Mouse (Mus musculus): Measurements from ENCODE around the gene Pde1a.
"Not testable (repeated sequence)": the region's sequence is repeated elsewhere in the genome, so short reads cannot be mapped to it uniquely, and the experiment has no call there.

Gene Pde1a

DNA sequence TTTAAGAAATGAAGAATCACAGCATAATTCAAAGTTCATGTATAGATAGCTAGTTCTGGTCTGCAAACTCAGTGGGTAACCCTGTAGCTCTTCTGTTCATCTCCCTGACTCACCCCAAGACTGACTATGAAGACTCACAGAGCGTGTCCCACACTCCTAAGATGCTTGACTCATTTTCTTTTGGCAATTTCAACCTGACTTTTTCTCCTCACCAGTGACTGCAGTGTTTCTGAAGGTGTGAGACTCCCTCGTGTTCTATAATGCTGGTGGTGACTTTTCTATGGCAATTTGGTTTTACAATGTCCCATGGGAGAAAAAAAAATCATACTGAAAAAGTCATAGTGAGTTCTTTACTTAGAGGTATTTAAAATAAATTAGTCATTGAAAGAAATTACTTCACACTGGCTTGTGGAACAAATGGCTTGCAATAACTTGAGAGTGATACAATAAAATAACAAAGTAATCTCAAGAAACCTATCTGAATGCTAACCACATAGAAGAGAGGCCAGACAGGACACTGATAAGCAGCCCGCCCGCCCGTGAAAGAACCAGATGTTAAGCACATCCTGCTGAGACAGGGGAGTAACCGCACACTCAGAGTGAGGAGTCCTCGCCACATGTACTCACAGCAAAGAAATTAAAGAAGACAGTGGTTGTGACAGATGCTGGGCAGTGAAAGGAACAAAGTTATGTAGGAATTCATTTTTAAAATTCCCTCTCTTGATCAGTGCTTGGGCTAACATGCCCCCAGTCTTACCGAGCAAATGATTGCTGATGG lies 183.2 kb downstream of the Pde1a start:
- no peak for DNase-seq

DNA sequence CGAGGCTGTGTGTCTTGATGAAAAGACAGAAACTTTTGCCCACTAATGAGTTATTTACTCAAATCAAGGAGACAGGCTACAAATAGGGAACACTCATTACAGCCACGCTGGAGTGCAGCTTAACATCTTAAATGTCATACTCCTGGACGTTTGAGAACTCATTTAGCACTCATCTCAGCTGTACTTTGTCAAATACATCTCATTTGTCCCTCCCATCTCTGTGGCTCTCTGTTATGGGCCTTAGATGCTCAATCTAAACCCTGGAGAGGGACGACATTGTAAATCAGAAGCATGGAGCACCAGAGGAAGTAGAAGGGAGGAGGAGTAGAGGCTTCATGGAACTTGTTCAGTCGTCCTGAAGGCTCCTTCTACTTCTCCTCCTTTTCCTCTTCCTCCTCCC lies 194.6 kb downstream of the Pde1a start:
- no peak for DNase-seq

DNA sequence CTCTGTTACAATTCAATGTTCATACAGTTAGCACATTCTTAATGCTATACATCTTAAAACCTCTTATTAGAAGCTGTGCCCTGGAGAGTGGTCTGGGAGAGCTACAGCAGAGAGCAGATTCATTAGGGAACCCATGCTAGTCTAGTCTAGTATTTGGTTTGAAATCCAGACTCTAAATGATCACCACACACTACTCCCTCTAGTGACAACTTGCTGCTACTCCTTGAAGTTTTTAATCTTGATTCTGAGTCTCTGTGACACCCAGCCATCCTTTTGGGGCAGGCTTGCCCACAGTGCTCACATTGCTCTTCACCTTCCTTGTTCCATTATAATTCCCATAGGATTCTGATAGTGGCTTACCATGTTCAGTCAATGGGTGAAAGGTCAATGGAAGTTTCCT lies 206.9 kb downstream of the Pde1a start:
- no peak for DNase-seq

DNA sequence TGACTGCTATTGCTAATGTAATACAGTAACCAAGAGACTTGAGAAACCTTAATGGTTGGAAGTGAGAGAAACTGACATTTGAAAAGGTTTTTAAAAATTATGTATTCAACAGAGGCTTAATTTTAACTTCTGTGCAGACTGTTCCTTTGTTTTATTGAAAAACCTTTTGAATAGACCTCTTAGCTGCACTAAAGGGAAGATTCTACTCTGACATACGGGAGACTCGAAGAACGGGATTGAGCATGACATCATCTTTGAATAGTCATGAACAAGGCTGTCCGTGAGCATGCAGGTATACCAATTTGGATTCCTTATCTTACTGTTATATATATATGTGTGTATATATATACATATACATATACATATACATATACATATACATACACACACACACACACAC lies 207.9 kb downstream of the Pde1a start:
- DNase-seq, result no peak

DNA sequence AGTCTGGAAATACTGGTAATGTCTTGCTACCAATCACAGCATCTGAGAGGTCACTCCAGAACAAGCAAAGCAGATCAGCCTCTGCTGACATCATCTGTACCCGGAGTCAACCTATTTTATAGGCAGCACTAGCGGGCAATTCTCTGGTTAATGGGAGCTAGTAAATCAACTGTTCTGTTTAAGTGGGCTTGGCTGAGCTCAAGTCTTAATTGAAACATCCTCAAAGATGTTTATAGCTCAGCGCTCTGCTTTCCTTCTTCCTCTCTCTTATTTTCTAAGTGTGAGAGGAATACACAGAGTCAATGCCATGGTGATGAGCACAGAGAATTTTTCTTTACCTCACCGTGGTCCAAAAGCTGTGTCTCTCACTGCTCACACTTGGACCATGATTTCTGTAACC lies 208.8 kb downstream of the Pde1a start:
- no peak for DNase-seq

DNA sequence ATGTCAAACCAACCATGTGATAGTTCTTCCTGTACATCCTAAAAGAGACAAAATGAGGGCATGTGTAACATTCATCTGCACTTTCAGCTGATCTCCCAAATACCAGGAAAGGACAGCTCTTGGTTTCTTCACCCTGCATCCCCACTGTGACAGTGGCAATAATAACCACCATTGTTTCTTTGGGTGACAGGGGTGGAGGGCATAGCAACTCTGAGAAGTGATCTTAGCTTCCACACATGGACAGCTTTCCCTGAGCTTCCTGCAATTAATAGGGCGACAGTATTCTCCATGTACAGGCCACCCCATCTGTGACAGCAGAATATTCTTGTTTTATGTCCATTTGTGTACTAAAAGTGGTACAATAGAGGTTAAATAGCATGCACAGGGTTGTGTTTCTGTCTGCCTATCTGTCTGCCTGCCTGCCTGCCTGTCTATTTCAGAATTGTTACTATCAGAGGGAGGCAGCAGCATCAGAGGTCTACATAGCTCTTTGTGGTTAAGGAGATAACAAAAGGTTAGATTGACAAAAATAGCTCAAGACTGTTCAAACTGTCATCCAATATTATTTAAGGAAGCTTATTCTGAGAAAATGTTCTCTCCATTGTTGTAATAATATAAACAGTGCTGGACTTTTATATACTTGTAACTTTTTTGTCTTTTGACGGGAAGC lies 227.3 kb downstream of the Pde1a start:
- no peak for DNase-seq

DNA sequence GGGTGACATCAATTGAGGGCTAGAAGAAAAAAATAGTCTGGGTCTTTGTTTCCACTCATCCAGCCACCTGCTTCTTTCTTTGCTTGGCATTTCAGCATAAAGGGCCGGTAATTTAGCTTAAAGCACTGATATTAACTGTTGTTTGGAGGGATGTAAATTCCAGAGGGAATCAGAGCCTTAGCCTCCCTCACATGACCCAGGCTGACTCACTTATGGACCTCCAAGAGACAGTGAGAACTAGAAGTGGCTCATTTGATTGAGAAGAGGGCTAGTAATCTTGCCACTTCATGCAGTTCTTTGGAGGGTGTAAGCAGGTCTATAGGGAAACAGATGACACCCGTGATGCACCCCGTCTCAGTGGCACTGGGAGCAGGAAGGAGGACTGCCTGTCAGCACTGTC lies 230.7 kb downstream of the Pde1a start:
- no peak for DNase-seq

DNA sequence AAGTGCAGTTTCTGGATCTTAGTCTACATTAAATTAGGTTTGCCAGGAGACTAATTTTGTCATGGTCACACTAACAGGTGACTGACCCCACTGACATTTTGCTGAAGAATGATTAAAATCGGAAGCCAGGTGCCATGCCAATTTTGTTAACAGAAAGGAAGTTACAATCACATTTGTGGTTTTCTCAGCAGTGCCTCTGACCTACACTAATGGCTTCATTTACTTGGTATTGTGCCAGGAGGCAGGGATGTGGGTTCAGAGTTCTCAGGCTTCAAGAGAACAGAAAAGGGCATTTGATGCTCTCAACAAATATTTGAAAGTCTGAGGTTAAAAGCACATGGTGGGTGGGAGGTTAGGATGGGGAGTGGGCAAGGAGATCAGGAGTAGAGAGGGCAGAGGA lies 236.4 kb downstream of the Pde1a start:
- no peak for DNase-seq

DNA sequence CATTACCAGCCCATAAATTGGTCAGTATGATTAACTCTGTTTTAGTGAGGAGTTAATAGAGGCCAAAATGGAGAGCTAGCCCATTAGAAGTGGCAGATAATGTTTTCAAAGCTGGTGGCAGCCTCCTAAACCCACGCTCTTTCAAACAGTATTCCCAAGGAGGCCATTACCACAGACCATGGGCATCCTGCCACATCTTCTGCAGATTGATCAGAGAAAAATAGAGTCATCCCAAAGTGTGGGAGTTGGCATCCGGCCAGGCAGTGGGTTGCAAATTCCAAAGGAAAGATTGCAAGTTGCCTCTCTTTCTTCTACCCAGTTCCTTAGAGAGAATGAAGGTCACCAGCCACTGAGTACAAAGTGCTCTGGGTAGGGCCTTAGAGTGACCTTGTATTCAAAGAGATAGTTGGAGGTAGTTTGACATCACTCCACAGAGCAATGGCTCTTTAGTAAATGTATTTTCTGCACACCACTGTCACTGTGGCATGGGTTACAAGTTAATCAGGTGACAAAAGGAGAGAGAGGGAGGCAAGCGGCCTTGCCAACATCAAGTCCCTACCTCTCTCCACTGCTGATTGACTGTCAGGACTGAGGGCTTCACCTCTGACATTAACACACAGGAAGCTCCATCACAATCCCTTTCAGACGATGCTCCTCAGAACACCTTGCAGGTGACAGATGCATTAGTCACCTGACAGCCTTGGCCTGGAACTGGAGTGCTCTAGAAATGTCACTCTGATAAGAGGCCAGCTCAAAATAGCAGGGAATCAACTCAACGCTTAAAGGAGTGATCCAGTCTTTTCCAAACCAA lies 237.3 kb downstream of the Pde1a start:
- DNase-seq, result no peak

DNA sequence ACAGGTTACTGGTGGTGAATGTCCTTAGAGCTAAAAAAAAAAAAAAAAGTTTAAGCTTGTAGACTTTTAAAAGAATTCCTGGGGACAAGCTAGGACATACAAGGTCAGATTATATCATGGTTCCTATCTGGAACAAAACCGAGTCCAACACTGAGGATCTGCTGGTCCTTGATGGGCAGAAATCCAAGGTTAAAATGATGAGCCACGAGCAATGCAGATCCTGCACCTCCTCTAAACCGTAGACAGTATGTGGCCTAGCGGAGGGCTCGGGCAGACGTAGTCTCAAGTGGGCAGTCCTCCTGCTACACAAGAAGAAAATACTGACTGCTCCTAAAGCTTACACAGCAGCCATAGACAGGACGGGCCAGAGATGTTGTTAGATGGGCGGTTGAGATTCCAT lies 238.5 kb downstream of the Pde1a start:
- DNase-seq, result no peak

DNA sequence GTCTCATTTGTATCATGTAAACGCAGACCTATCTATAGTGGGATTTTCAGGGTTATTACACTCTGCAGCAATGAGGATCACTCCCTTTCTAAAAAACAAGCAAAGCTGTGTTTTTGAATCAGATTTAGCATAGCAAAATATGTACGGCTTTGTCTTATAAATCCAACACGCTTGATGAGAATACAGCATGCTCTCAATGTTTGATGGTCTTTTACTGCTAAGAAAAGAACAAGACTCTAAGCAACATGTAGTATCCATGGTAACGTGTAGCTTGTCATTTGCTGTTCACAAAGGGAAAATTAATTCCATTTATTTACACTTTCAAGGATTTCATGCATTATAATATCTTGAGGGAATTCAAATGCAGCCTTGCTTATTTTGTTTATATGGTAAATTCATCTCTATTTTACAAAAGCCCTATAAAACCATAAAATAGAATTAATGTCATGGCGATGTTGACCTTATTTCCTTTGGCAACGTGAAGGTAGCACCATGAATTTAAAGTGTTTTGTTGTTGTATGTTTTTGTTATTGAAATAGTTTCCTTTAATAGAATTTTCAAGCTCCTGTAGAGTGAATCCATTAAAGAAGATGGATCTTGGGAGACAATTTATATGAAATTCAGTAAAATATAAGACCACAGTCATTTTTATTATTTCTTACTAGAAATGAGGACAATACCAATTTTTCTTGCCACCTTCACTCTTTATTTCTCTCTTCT lies 245.5 kb downstream of the Pde1a start:
- DNase-seq, result no peak

DNA sequence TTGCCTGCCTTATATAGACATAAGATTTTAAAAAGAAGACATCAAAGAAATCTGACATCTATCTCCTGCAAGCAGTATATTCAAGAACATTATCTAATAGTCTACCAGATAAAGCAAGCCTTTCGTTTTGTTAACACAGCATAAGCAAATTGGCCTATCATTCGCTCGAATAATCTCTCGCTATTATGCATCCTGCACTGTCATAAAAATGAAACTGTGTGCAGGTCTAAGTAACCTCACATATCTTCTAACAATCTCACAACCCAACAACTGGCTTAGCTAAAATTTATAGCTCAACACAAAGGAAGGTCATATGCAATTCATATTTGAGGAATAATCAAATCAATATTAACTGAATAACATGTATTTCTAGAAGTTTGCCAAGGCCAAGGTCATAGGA lies 246.0 kb downstream of the Pde1a start:
- DNase-seq, result no peak

DNA sequence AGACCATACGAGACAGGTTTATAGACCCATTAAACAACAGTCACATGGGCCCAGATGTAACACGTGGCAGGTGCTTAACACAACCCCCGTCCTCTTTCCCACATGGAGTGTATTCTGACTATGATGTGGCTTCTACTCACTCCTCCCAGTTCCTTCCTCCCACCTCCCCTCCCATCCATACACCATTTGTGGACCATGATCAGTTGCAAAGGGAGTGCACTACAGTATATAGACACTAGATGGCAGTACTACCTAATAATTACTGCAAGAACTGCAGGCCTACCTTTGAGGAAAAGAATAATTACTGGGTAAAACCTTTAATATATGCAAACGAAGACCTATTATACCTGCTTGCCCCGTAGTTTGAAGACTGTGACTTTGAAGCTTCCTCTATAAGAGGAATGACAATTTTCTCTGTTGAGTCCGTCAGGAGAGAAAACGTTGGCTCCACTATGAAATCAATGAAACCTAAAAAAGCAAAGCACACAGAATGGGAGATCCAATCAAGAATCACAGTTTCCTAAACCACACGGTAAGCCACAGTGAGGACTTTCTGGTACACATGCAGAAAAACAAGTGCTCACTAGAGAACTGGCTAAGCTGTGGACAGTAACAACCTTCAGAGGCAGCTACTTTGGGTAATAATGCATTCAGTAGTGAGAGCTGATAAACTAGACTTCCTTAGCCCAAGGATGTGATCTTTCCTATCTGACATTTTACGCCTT lies 263.8 kb downstream of the Pde1a start:
- peak; percentile 74 for DNase-seq

DNA sequence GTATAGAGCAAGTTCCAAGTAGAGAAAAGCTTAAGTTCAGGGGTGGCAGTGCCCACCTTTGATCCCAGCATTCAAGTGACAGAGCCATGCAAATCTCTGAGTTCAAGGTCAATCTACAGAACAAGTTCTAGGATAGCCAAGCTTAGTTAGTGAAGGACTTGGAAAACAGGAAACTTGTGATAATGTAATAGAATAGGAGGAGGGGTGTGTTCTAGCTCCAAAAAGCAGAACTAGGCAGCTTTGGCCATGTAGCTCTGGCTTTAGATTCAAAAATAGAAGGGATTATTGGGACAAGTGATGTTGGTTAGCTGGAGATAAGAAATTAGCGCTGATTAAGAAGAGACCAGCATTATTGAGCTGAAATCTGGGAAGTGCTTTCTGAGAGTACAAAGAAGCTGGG lies 272.4 kb downstream of the Pde1a start:
- DNase-seq, result no peak

DNA sequence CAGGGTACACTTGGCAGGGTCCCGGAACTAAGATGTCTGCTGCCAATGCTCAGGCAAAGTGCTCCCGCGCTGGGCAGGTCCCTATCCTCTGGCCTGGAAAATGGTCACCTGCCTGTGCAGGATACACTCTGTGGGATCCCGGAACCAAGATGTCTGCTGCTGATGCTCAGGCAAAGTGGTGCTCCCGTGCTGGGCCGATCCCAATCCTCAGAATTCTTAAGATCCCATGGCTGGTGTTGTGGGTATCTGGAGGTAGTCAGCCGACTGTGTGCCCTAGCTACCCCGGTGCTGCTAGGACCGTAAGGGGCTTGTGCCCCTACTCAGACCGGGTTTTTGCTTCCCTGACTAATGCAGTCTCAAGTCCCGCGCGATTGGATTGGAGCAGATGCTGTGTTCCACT lies 281.9 kb downstream of the Pde1a start:
- DNase-seq, result not testable (repeated sequence)

DNA sequence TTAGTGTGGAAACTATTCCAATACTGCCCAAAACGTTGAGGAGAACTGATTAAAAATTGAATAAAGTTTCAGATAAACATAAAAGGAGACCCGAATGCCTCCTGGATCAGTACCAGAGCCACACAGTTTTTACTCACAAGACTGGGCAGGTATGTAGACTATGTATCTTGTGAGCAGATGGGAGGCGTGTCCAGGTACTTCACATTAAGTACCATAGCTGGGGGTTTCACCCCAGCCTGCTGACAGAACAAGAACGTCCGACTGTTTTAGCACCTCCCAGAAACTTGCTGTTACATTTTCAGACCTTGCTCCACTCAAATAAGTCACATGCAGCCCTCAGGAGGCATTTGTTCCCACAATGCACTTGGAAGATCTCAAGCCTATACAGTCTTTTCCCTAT lies 289.7 kb downstream of the Pde1a start:
- no peak for DNase-seq

DNA sequence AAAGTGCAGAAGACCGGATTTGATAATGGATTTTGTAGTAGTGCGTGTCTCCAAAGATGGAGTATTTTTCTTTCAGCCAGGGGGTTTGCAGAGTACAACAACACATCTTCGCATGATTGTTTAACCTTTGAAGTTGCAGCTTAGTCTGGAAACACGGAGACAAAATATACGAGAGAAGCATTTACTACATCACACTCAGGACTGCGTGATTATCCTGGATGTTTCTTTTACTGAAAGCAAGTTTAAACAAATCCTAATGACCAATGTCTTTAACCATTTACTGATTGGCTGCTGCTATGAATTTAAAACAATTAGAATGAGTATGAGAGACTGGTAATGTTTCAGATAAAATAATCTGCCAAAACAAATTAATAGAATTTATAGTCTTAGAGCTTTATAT lies 290.2 kb downstream of the Pde1a start:
- no peak for DNase-seq

DNA sequence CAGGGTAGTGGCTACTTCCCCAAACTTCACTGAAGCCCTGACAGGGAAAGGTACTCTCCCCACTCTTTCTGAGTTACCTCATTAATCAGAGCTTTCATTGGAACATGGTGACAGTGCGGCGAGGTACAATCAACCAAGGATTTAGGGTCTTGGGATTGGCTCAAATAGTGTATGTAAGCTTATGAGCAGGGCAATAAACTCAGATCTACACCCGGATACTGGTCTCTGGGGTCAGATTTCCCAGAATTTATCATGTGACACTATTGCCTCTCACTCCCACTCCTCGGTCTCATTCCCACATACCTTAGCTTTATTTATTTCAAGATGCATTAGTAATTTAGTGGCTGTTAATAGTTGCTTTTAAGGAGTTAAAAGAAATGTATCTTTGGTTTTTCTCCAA lies 303.4 kb downstream of the Pde1a start:
- no peak for DNase-seq

DNA sequence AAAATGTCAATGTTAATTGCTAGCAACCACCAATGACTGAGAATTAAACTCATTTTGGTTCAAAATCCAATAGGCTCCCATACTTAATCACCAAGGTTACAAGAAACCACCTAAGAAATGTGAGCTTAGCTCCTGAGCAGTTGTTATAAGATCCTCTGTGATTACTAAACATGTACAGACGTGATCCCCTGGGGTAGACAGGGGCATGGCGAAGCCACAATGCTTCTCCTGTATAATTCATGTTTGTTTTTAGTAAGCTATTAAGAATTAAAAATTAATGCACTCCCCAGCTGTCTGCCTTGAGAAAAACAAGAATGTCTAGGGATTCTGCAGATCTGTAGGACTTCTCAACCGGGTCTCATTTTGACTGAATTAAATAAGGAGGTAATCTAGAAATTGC lies 309.7 kb downstream of the Pde1a start:
- no peak for DNase-seq

DNA sequence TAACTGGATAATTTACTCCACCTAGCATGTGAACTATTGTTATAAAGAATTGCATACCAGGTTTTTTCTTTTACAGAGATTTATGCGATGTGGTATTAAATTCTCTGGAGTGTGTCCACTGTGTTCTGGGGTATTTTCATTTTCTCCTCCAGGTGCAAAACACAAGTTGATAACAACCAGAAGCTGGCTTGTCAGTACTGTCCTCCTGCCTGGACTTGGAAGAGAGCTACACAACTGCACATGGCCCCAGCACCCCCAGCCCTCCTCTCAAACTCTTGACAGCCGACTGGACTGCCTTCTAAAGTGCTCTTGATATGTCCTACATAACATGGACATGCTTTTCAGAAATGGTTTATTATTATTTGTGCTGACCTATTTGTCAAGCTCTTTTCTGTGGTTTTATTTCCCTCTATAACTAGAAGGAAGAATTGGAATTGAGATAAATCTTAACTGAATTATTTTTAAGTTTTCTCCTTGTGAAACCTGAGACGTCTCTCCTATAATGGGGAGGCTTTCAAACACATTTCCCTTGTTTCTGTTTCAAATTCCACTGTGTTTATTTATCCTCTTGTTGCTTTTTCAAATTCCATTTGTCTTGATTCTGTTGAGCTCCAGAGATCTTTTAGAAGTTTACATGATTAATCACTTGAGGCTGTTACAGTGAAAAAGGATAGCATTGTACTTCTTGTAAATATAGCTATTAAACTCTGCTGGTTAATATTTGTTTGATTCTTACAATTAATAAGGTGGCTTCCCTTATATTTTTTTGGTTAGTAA lies 313.4 kb downstream of the Pde1a start:
- peak; percentile 18 for DNase-seq

DNA sequence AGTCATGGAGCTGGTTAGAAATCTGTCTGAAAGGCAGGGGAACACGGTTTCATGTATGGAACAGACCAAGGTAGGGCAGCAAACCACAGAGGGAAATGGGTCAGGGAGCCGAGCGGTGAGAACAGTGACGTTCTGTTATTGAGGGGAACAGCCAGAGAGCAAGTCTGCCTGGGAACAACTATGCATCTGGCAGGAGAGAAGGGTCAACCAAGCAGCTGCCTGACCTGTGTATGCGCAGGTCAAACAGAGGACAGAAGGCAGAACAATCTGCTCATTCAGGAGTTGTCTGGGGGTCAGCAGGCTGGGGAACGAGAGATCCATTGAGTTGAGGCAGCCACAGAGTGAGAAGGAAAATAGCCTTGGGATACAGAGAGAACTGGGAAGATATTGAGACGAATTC lies 330.6 kb downstream of the Pde1a start:
- peak; percentile 76 for DNase-seq

DNA sequence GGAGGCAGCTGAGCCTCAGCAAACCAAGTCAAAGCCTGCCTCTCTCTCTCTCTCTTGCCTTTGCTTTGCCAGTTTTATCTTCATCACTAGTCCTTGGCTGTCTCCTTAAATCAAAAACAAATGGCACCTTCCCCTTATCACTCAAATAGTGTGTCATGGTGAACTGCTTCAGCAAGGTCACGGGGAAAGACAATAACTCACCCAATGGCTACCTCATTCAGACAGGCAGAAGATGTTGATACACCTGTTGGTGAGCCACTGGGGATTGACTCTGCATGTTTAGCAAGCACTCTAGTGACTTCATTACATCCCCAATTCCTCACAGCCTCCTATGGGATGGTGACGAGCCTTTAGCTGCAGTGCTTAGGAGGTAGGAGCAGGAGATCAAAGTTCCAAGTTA lies 331.8 kb downstream of the Pde1a start:
- no peak for DNase-seq

Measured in embryo, embryonic 11 days (tissue).